Mouse (Mus musculus): ENCODE results near the gene Olfr372. TPM values are rescaled to one million over a fixed set of nuclear protein-coding genes. Genes with fewer than 3 reads are reported as not detected.

Gene Olfr372
- 0.50 and 0.98 TPM in 2 replicates for total RNA-seq (2023)

GRCm38 (mm10) chr8:72040918-72041317, at the start of gene Olfr372:
Gene Olfr372, plus strand, starts transcription at chr8:72041218.

DNA sequence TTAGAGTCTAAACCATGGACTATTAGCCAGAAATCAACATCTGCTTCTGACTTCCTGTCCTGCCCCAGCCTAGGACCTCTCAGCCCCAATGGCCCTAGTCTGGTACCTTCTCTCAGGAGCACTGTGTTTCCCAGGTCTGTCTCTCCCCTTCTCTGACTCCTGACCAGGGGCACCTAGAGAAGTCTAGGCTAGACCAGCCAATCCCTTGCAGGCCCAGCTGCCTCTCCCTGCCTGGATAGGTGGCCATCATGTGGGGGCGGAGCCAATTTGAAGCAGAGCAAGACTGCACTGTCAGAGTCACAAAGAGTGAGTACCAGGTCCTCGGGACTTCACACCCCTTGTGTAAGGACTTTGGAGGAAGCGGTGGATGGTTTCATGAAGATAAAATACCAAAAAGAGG, 31.5 kb upstream of the Olfr372 start, which contains the start of gene Cyp4f18:
Gene Cyp4f18 (minus strand): TSS at position 154 of the 400 bp plus-strand sequence.

GRCm38 (mm10) chr8:72082877-72083276, 41.9 kb downstream of the Olfr372 start, which contains the start of gene Olfr373:
Gene Olfr373, plus strand, starts transcription at chr8:72083177.

GRCm38 (mm10) chr8:72106740-72107139, 65.7 kb downstream of the Olfr372 start, which contains the start of gene Olfr374:
Gene Olfr374, plus strand, starts transcription at chr8:72107040.

Other genes starting within 250 kb of the Olfr372 start
- gene Zfp709, start 159.2 kb upstream of the Olfr372 start, total RNA-seq (2023), result 3.0 and 3.1 TPM in 2 replicates
- gene Zfp882, start 132.6 kb upstream of the Olfr372 start, total RNA-seq (2023), result 0.93 and 1.8 TPM in 2 replicates
- 5.9 and 8.3 TPM in 2 replicates for gene Zfp617, start 132.6 kb upstream of the Olfr372 start, total RNA-seq (2023)
- 6.7 and 7.6 TPM in 2 replicates for gene Zfp961, start 90.2 kb upstream of the Olfr372 start, total RNA-seq (2023)
- 288 and 392 TPM in 2 replicates for gene Cyp4f18, start 31.6 kb upstream of the Olfr372 start, total RNA-seq (2023)
- 0.68 and 1.6 TPM in 2 replicates for gene Olfr373, start 42.0 kb downstream of the Olfr372 start, total RNA-seq (2023)
- gene Olfr374, start 65.8 kb downstream of the Olfr372 start, total RNA-seq (2023), result 0.27 and 1.1 TPM in 2 replicates
- gene Tpm4, start 93.8 kb downstream of the Olfr372 start, total RNA-seq (2023), result 188 and 212 TPM in 2 replicates
- 131 and 140 TPM in 2 replicates for gene Rab8a, start 120.0 kb downstream of the Olfr372 start, total RNA-seq (2023)
- gene Hsh2d, start 148.4 kb downstream of the Olfr372 start, total RNA-seq (2023), result 12.8 and 17.4 TPM in 2 replicates
- 0.88 and 1.3 TPM in 2 replicates for gene Cib3, start 171.6 kb downstream of the Olfr372 start, total RNA-seq (2023)
- not detected in 2 replicates for gene Gm11034, start 172.4 kb downstream of the Olfr372 start, total RNA-seq (2023)
- gene Fam32a, start 178.5 kb downstream of the Olfr372 start, total RNA-seq (2023), result 102 and 118 TPM in 2 replicates
- gene Ap1m1, start 198.8 kb downstream of the Olfr372 start, total RNA-seq (2023), result 156 and 168 TPM in 2 replicates

Data from neutrophil, adult 65 days (primary cell).